Mouse (Mus musculus): ENCODE results near the gene Vkorc1l1. TPM values are rescaled to one million over a fixed set of nuclear protein-coding genes. Genes with fewer than 3 reads are reported as not detected.

Gene Vkorc1l1
- polyA plus RNA-seq, 1 experiment from 2014 or later: 22.3 TPM

GRCm38 (mm10) chr5:129994989-129995388 lies 53.2 kb downstream of the Vkorc1l1 start:
- Histone ChIP-seq H3K4me1 (ENCODE audit: insufficient read depth, low read length) (no peaks in the 10 kb centered on the region), H3K27me3 (ENCODE audit: insufficient read depth, low read length) (no peaks in the 10 kb centered on the region), H3K9ac (replicated peaks; ENCODE audit: low read length) (no peak overlapping the region), H3K4me3 (ENCODE audit: low read length) (no peak overlapping the region), H3K36me3 (ENCODE audit: insufficient read depth, low read length) (peaks cover 12% of the 10 kb centered on the region), H3K4me2 (replicated peaks; ENCODE audit: low read depth, low read length) (no peak overlapping the region), H3K27ac (ENCODE audit: low read length) (no peak overlapping the region), H3K9me3 (ENCODE audit: low read length) (no peaks in the 10 kb centered on the region)
- WGBS: 90% methylated on average over 7 of the region's 7 CpGs
- ATAC-seq (ENCODE audit: low FRiP score, low TSS enrichment): no peak

GRCm38 (mm10) chr5:129997700-129998099 lies 55.9 kb downstream of the Vkorc1l1 start:
- Histone ChIP-seq H3K4me2 (replicated peaks; ENCODE audit: low read depth, low read length) (no peak overlapping the region), H3K9ac (replicated peaks; ENCODE audit: low read length) (no peak overlapping the region), H3K36me3 (ENCODE audit: insufficient read depth, low read length) (peaks cover 12% of the 10 kb centered on the region), H3K4me3 (ENCODE audit: low read length) (no peak overlapping the region), H3K9me3 (ENCODE audit: low read length) (no peaks in the 10 kb centered on the region), H3K27ac (ENCODE audit: low read length) (no peak overlapping the region), H3K27me3 (ENCODE audit: insufficient read depth, low read length) (no peaks in the 10 kb centered on the region), H3K4me1 (ENCODE audit: insufficient read depth, low read length) (0 out of 2 replicates have a peak, but pooled peaks cover 7% of the 10 kb centered on the region)
- ATAC-seq (ENCODE audit: low FRiP score, low TSS enrichment): no peak
- 74% methylated on average over 19 of the region's 19 CpGs for WGBS

- Histone ChIP-seq H3K4me1 (ENCODE audit: insufficient read depth, low read length) (peaks cover 7% of the 10 kb centered on the region), H3K4me3 (ENCODE audit: low read length) (no peak overlapping the region), H3K27ac (ENCODE audit: low read length) (no peak overlapping the region), H3K4me2 (replicated peaks; ENCODE audit: low read depth, low read length) (no peak overlapping the region), H3K27me3 (ENCODE audit: insufficient read depth, low read length) (no peaks in the 10 kb centered on the region), H3K9ac (replicated peaks; ENCODE audit: low read length) (no peak overlapping the region), H3K9me3 (ENCODE audit: low read length) (peaks cover 3% of the 10 kb centered on the region), H3K36me3 (ENCODE audit: insufficient read depth, low read length) (peaks cover 4% of the 10 kb centered on the region)
- WGBS: 25% methylated on average over 4 of the region's 4 CpGs
- no peak for ATAC-seq (ENCODE audit: low FRiP score, low TSS enrichment)
Measured at GRCm38 (mm10) chr5:129999097-129999496, 57.3 kb downstream of the Vkorc1l1 start.

- Histone ChIP-seq H3K4me2 (replicated peaks; ENCODE audit: low read depth, low read length) (no peak overlapping the region), H3K4me1 (ENCODE audit: insufficient read depth, low read length) (peaks cover 7% of the 10 kb centered on the region), H3K27me3 (ENCODE audit: insufficient read depth, low read length) (no peaks in the 10 kb centered on the region), H3K9me3 (ENCODE audit: low read length) (peaks cover 16% of the 10 kb centered on the region), H3K4me3 (ENCODE audit: low read length) (no peak overlapping the region), H3K9ac (replicated peaks; ENCODE audit: low read length) (no peak overlapping the region), H3K36me3 (ENCODE audit: insufficient read depth, low read length) (peaks cover 9% of the 10 kb centered on the region), H3K27ac (ENCODE audit: low read length) (no peak overlapping the region)
- WGBS: 90% methylated on average over 12 of the region's 12 CpGs
- ATAC-seq (ENCODE audit: low FRiP score, low TSS enrichment): no peak
Measured at GRCm38 (mm10) chr5:130000735-130001134, 59.0 kb downstream of the Vkorc1l1 start.

GRCm38 (mm10) chr5:130001356-130001987 lies 59.7 kb downstream of the Vkorc1l1 start:
- ATAC-seq (ENCODE audit: low FRiP score, low TSS enrichment): no peak
- Histone ChIP-seq H3K4me3 (ENCODE audit: low read length) (peak overlapping the region; percentile 69), H3K4me1 (ENCODE audit: insufficient read depth, low read length) (peaks cover 7% of the 10 kb centered on the region), H3K9me3 (ENCODE audit: low read length) (peaks cover 21% of the 10 kb centered on the region), H3K27me3 (ENCODE audit: insufficient read depth, low read length) (no peaks in the 10 kb centered on the region), H3K9ac (replicated peaks; ENCODE audit: low read length) (peak overlapping the region; percentile 78; the same call in 1 of the 2 replicates), H3K36me3 (ENCODE audit: insufficient read depth, low read length) (peaks cover 5% of the 10 kb centered on the region; the same call in 1 of the 2 replicates), H3K27ac (ENCODE audit: low read length) (no peak overlapping the region), H3K4me2 (replicated peaks; ENCODE audit: low read depth, low read length) (peak overlapping the region; percentile 72)
- 40% methylated on average over 5 of the region's 5 CpGs for WGBS

GRCm38 (mm10) chr5:130002301-130003146 lies 60.8 kb downstream of the Vkorc1l1 start, which contains the start of gene Gusb:
Gene Gusb, minus strand, starts transcription at chr5:130003049.
- H3K4me3 ChIP-seq (ENCODE audit: low read length): peak within 1 kb of the TSS; percentile 69
- H3K36me3 ChIP-seq (ENCODE audit: insufficient read depth, low read length): peaks cover 5% of the 10 kb centered on the region; the same call in 1 of the 2 replicates
- peak within 1 kb of the TSS; percentile 76 for H3K27ac ChIP-seq (ENCODE audit: low read length)
- H3K9ac ChIP-seq (replicated peaks; ENCODE audit: low read length): peak within 1 kb of the TSS; percentile 78
- H3K27me3 ChIP-seq (ENCODE audit: insufficient read depth, low read length): no peaks in the 10 kb centered on the region
- WGBS: under 1% methylated on average over 39 of the region's 39 CpGs
- ATAC-seq (ENCODE audit: low FRiP score, low TSS enrichment): peak; percentile 93
- peaks cover 7% of the 10 kb centered on the region for H3K4me1 ChIP-seq (ENCODE audit: insufficient read depth, low read length)
- H3K4me2 ChIP-seq (replicated peaks; ENCODE audit: low read depth, low read length): peak within 1 kb of the TSS; percentile 72
- peaks cover 24% of the 10 kb centered on the region for H3K9me3 ChIP-seq (ENCODE audit: low read length)

- Histone ChIP-seq H3K4me1 (ENCODE audit: insufficient read depth, low read length) (peaks cover 7% of the 10 kb centered on the region), H3K9ac (replicated peaks; ENCODE audit: low read length) (peak overlapping the region; percentile 78), H3K9me3 (ENCODE audit: low read length) (peaks cover 24% of the 10 kb centered on the region), H3K27me3 (ENCODE audit: insufficient read depth, low read length) (no peaks in the 10 kb centered on the region), H3K4me2 (replicated peaks; ENCODE audit: low read depth, low read length) (peak overlapping the region; percentile 72), H3K27ac (ENCODE audit: low read length) (peak overlapping the region; percentile 76), H3K4me3 (ENCODE audit: low read length) (peak overlapping the region; percentile 69), H3K36me3 (ENCODE audit: insufficient read depth, low read length) (0 out of 2 replicates have a peak, but pooled peaks cover 5% of the 10 kb centered on the region)
- ATAC-seq (ENCODE audit: low FRiP score, low TSS enrichment): peak; percentile 18; the same call in 1 of the 2 replicates
- WGBS: 38% methylated on average over 7 of the region's 7 CpGs
Measured at GRCm38 (mm10) chr5:130003229-130003628, 61.5 kb downstream of the Vkorc1l1 start.

- ATAC-seq (ENCODE audit: low FRiP score, low TSS enrichment): no peak
- Histone ChIP-seq H3K36me3 (ENCODE audit: insufficient read depth, low read length) (peaks cover 20% of the 10 kb centered on the region), H3K27ac (ENCODE audit: low read length) (no peak overlapping the region), H3K4me2 (replicated peaks; ENCODE audit: low read depth, low read length) (no peak overlapping the region), H3K9ac (replicated peaks; ENCODE audit: low read length) (no peak overlapping the region), H3K4me3 (ENCODE audit: low read length) (no peak overlapping the region), H3K4me1 (ENCODE audit: insufficient read depth, low read length) (no peaks in the 10 kb centered on the region; the same call in none of the 2 replicates), H3K9me3 (ENCODE audit: low read length) (peaks cover 34% of the 10 kb centered on the region), H3K27me3 (ENCODE audit: insufficient read depth, low read length) (no peaks in the 10 kb centered on the region)
- 91% methylated on average over 1 of the region's 1 CpGs for WGBS
Measured at GRCm38 (mm10) chr5:130007344-130007743, 65.6 kb downstream of the Vkorc1l1 start.

GRCm38 (mm10) chr5:130008034-130008590 lies 66.3 kb downstream of the Vkorc1l1 start:
- Histone ChIP-seq H3K4me2 (replicated peaks; ENCODE audit: low read depth, low read length) (no peak overlapping the region), H3K36me3 (ENCODE audit: insufficient read depth, low read length) (peaks cover 20% of the 10 kb centered on the region), H3K27ac (ENCODE audit: low read length) (no peak overlapping the region), H3K9ac (replicated peaks; ENCODE audit: low read length) (no peak overlapping the region), H3K27me3 (ENCODE audit: insufficient read depth, low read length) (no peaks in the 10 kb centered on the region), H3K9me3 (ENCODE audit: low read length) (peaks cover 34% of the 10 kb centered on the region), H3K4me3 (ENCODE audit: low read length) (no peak overlapping the region), H3K4me1 (ENCODE audit: insufficient read depth, low read length) (no peaks in the 10 kb centered on the region; the same call in none of the 2 replicates)
- WGBS: 80% methylated on average over 6 of the region's 6 CpGs
- no peak for ATAC-seq (ENCODE audit: low FRiP score, low TSS enrichment)

All from kidney, embryonic 16.5 days (tissue).